Mouse (Mus musculus): ENCODE measurements around the gene Hist1h2bc.

- TF ChIP-seq CTCF (IDR thresholded peaks at IDR 0.05; ENCODE audit: extremely low read depth, insufficient read depth, insufficient read length, insufficient replicate concordance) (no peak), POLR2A (IDR thresholded peaks at IDR 0.05; ENCODE audit: low read depth, low read length) (no peak)
These were observed 12.1 kb downstream of the Hist1h2bc start for GRCm38 (mm10) chr13:23696061-23696474.
